Mouse (Mus musculus): Measurements from ENCODE around the gene Kif26b. TPM values are rescaled to one million over a fixed set of nuclear protein-coding genes. Genes with fewer than 3 reads are reported as not detected.

Gene Kif26b
- not detected for total RNA-seq (2023)

DNA sequence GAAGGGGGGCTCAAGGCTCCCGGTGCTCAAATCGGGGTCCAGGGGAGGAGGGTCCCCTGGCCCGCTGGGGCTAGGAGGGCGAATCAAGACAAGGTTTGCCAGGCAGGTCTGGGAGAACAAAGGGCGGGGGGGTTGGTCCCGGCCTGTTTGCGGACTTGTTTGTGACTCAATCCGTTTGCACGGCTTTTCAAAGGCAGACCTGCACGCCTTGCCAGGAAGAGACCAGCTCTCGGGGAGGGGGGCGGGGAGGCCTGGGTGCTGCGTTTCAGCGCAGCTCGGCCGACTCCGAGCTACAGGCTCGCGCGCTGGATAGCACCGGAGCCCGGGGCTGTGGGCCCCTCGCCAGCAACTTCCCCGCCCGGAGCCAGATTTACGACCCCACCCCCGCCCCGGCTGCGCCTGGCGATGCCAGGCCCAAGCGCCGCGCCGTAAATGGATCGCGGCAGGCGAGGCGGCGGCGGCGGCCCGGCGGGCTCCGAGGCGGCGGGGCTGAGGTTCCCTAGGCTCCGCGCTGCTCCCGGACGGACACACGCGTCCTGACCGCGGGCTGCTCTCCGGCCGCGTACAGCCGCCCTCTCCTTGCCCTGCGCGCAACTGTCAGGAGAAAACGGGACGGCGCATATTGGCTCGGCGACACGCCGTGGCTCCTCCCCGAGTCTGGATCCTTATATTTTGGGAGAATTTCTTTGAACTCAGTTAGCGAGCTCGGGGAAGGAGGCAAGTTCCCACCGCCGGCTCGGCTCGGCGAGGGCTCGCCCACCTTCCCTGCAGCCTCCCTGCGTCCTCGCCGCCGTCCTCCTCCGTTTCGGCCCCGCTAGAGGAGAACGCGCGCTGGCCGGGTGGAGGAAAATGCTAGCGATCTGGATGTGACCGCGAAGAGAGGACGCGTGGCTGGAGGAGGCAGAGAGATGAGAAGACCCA lies at the start of gene Kif26b:
Kif26b (plus strand) TSS at position 695 of the 921 bp plus-strand sequence.

Other genes starting within 250 kb of the Kif26b start
- gene Cox20, start 210.0 kb upstream of the Kif26b start, total RNA-seq (2023): 57.6 TPM
- gene Hnrnpu, start 191.3 kb upstream of the Kif26b start, total RNA-seq (2023): 630 TPM
- 2.2 TPM for gene Efcab2, start 123.0 kb upstream of the Kif26b start, total RNA-seq (2023)